Mouse (Mus musculus) neutrophil, adult 5-6 weeks (primary cell): Measurements from ENCODE around the gene Capn3. TPM values are rescaled to one million over a fixed set of nuclear protein-coding genes. Genes with fewer than 3 reads are reported as not detected.

Experiments used
- ATAC-seq: fragments of 151-379, 151-347 bp; 2 replicates; pipeline ENCODE4 v1.8.0; 2017; ENCODE audit warnings: mild to moderate bottlenecking, moderate TSS enrichment; ENCODE audit not compliant: insufficient number of reproducible peaks, poor library complexity, low FRiP score, severe bottlenecking; ENCODE audit errors: extremely low read depth
- total RNA-seq: library from RNA; stranded (forward); fragments of 200-1000 nt; gene quantifications from 2 replicates; pipeline ENCODE4 v1.2.3, GENCODE M21; 2017

Capn3 gene
- total RNA-seq, 1 experiment from 2014 or later = 2.8 TPM

DNA sequence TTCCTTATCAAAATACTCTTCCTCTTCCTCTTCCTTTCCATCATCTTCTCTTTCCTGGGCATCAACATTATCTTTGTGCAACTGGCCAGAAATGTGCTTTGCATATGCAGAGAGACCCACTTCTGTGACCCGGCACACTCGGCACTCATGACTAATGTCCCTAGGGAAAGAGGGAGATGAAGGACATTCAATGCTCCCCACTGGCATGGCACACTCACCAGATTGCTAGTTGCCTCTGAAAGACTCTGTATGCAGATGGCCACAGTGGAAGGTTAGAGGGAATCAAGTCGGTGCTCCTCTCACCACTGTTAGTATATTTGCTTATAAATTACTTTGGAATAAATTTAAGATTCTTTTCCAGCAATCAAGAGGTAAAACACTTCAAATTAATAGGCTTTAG, 83.5 kb downstream of the Capn3 start:
- ATAC-seq = no peak

DNA sequence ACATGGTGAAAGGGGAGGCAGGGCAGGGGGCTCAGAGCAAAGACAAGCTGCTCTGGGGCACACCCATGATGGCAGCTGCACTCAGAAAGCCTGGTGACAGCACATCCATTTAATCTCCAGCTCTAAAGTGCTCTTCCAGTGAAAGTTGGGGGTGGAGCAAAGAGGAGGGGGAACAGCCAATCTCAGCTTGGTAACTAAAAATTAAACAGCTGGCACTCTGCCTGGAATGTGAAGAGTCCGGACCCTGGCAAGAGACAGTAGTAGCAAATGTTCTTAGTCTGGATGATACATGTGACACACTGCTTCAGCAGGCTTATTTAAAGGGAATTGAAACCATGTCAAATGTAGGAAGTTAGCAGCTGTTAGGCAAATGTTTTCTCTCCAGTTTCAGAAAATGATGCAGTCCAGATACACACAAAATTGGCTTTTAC, 84.0 kb downstream of the Capn3 start:
- ATAC-seq = peak; percentile 85

DNA sequence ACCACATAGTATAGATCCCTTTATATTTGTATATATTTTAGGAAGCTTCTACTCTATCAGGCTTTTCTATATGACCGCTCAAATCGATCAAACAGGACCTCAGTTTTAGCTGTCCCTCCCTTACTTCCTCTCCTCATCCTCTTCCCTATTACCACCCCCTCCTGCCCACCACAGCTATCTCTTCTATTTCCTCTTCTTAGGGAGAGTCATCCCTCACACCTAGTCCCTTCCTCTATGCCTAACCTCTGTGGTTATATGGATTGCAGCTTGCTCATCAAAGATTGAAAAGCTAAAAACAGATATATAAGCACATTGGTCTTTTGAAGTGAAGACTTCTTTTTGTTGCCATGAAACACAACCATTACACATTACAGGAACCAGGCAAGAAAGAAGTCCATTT, 88.9 kb downstream of the Capn3 start:
- no peak for ATAC-seq

Other genes with a start within 250 kb of the Capn3 start
- gene Pla2g4e, start 210.7 kb upstream of the Capn3 start, total RNA-seq = not detected in 2 replicates
- gene Pla2g4d, start 166.8 kb upstream of the Capn3 start, total RNA-seq = not detected in 2 replicates
- gene Pla2g4f, start 141.9 kb upstream of the Capn3 start, total RNA-seq = 0.23 and 0.25 TPM in 2 replicates
- gene Vps39, start 102.9 kb upstream of the Capn3 start, total RNA-seq = 52.8 and 54.6 TPM in 2 replicates
- 44.0 and 64.7 TPM in 2 replicates for gene Ganc, start 52.1 kb upstream of the Capn3 start, total RNA-seq
- gene Tmem87a, start 51.9 kb upstream of the Capn3 start, total RNA-seq = 78.5 and 85.5 TPM in 2 replicates
- 174 and 184 TPM in 2 replicates for gene Zfp106, start 107.8 kb downstream of the Capn3 start, total RNA-seq
- 618 and 662 TPM in 2 replicates for gene Snap23, start 111.7 kb downstream of the Capn3 start, total RNA-seq
- gene Haus2, start 153.4 kb downstream of the Capn3 start, total RNA-seq = 6.3 and 7.4 TPM in 2 replicates
- 23.0 and 29.7 TPM in 2 replicates for gene Lrrc57, start 153.5 kb downstream of the Capn3 start, total RNA-seq
- 6.4 and 6.9 TPM in 2 replicates for gene Stard9, start 173.1 kb downstream of the Capn3 start, total RNA-seq